Mouse (Mus musculus) cortical plate, adult 2 months (tissue): ENCODE data around the gene Smim15.

Source experiments
- CTCF ChIP-seq: fragments of 200-500 bp; IDR thresholded peaks from 2 replicates; pipeline ENCODE4 v1.5.1; 2011; ENCODE audit warnings: mild to moderate bottlenecking, control low read depth, low read length; ENCODE audit not compliant: insufficient read depth; ENCODE audit errors: extremely low read depth
- POLR2A ChIP-seq: fragments of 200-500 bp; IDR thresholded peaks from 2 replicates; pipeline ENCODE4 v1.6.1; 2011; ENCODE audit warnings: mild to moderate bottlenecking, low read length, control low read depth; ENCODE audit not compliant: insufficient read depth; ENCODE audit errors: extremely low read depth

- no peak for TF ChIP-seq POLR2A
- TF ChIP-seq CTCF: no peak
These were observed 52.2 kb downstream of the Smim15 start for GRCm38 (mm10) chr13:108096446-108096845.
